Mouse (Mus musculus) forebrain, embryonic 16.5 days (tissue): Measurements from ENCODE around the gene Mrrf. TPM values are rescaled to one million over a fixed set of nuclear protein-coding genes. Genes with fewer than 3 reads are reported as not detected.

Experiments used
- ATAC-seq: fragments of 200-750 bp; cut with Nextera tagmentation; 2 replicates; pipeline ENCODE4 v1.8.0; 2017; ENCODE audit warnings: mild to moderate bottlenecking, moderate library complexity
- H3K27ac ChIP-seq: fragments of 300-500 bp; sonication (generic); 2 replicates; pipeline ENCODE4 v1.5.1; 2014; ENCODE audit warnings: low read length, control low read depth
- H3K27me3 ChIP-seq: fragments of 300-500 bp; sonication (generic); replicated peaks from 2 replicates; pipeline ENCODE4 v1.6.1; 2014; ENCODE audit warnings: low read length; ENCODE audit not compliant: control insufficient read depth, insufficient read depth
- H3K36me3 ChIP-seq: fragments of 300-500 bp; sonication (generic); 2 replicates; pipeline ENCODE4 v1.6.1; 2014; ENCODE audit not compliant: control insufficient read depth, insufficient read depth
- H3K4me1 ChIP-seq: fragments of 300-500 bp; sonication (generic); replicated peaks from 2 replicates; pipeline ENCODE4 v1.6.1; 2014; ENCODE audit warnings: low read length; ENCODE audit not compliant: control insufficient read depth, insufficient read depth
- H3K4me2 ChIP-seq: fragments of 300-500 bp; sonication (generic); 2 replicates; pipeline ENCODE4 v1.6.1; 2014; ENCODE audit warnings: mild to moderate bottlenecking, low read length, control low read depth
- H3K4me3 ChIP-seq: fragments of 300-500 bp; sonication (generic); replicated peaks from 2 replicates; pipeline ENCODE4 v1.5.1; 2014; ENCODE audit warnings: mild to moderate bottlenecking, low read length, control low read depth
- H3K9ac ChIP-seq: fragments of 300-500 bp; sonication (generic); replicated peaks from 2 replicates; pipeline ENCODE4 v1.6.1; 2014; ENCODE audit warnings: low read depth, low read length, control low read depth
- H3K9me3 ChIP-seq: fragments of 300-500 bp; sonication (generic); 2 replicates; pipeline ENCODE4 v1.6.1; 2016; ENCODE audit warnings: low read length; ENCODE audit not compliant: control insufficient read depth
- WGBS: fragments of 180-500 bp; shearing (Covaris S2); extraction: QIAGEN DNeasy Blood & Tissue Kit; methylation state at CpG from one replicate; pipeline ENCODE4 v1.1.7; 2014; 5-methylcytosine and 5-hydroxymethylcytosine counted together
- polyA plus RNA-seq: library from polyadenylated mRNA; unstranded; fragments of >200 nt; fragmentation: Nextera tagmentation; extraction: Ambion mirVana; gene quantifications from 2 replicates; pipeline ENCODE4 v1.2.1, GENCODE M21; 2015

Gene Mrrf
- polyA plus RNA-seq, 1 experiment from 2014 or later: 26.4 TPM

- no peaks in the 10 kb centered on the region for H3K9me3 ChIP-seq
- ATAC-seq: no peak
- 6% methylated on average over 6 of the region's 6 CpGs for WGBS
- H3K4me2 ChIP-seq: peak overlapping the region; percentile 57
- H3K27ac ChIP-seq: no peak overlapping the region
- peaks cover 72% of the 10 kb centered on the region for H3K27me3 ChIP-seq
- H3K36me3 ChIP-seq: no peaks in the 10 kb centered on the region
- H3K4me3 ChIP-seq: peak overlapping the region; percentile 7
- no peak overlapping the region for H3K9ac ChIP-seq
- peaks cover 27% of the 10 kb centered on the region for H3K4me1 ChIP-seq
Measured at GRCm38 (mm10) chr2:36099739-36100138, 36.5 kb upstream of the Mrrf start.

DNA sequence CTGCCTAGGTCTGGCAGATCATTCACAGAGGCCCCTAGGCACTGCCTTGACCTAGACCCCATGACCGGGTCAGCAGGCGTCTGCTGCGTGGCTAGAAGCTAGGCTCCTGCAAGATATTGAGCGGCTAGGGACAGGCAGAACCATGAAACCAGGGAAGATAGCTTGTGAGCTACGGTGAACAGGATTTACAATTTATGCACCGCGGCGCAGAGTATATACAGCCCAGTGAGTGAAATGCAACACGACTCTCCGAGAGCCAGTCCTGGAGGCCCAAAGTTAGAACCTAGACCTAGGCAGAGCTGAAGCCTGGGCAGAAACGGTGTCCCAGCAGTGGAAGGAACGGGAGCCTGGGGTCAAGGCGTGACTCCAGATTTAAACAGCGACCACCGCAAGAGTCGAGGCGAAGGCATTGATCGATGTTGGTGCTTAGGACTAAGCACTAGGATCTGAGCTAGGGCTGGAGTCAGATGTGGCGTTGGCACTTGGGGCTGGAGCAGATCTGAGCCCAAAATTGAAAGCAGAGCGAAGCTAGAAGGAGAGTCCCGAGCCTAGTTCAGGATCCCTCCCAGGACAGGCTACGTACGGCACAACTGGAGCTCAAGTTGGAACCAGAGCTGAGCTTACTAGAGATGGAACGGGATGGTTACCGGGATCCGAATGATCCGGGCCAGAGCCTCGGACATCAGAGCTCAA, 34.2 kb upstream of the Mrrf start:
- peak overlapping the region; percentile 57 for H3K4me2 ChIP-seq
- H3K9ac ChIP-seq: peak overlapping the region; percentile 44
- H3K4me1 ChIP-seq: peaks cover 34% of the 10 kb centered on the region
- ATAC-seq: no peak
- 3% methylated on average over 28 of the region's 28 CpGs for WGBS
- H3K36me3 ChIP-seq: no peaks in the 10 kb centered on the region
- H3K4me3 ChIP-seq: peak overlapping the region; percentile 44
- H3K27ac ChIP-seq: peak overlapping the region; percentile 87
- H3K27me3 ChIP-seq: peaks cover 69% of the 10 kb centered on the region
- no peaks in the 10 kb centered on the region for H3K9me3 ChIP-seq

GRCm38 (mm10) chr2:36102559-36102946, 33.6 kb upstream of the Mrrf start:
- Histone ChIP-seq H3K4me2 (peak overlapping the region; percentile 57), H3K36me3 (no peaks in the 10 kb centered on the region), H3K4me1 (peaks cover 34% of the 10 kb centered on the region), H3K9me3 (no peaks in the 10 kb centered on the region), H3K4me3 (peak overlapping the region; percentile 44), H3K27ac (peak overlapping the region; percentile 87), H3K9ac (peak overlapping the region; percentile 44), H3K27me3 (peaks cover 69% of the 10 kb centered on the region)
- ATAC-seq: no peak
- WGBS: 1% methylated on average over 21 of the region's 21 CpGs

GRCm38 (mm10) chr2:36103069-36103554, 33.1 kb upstream of the Mrrf start:
- H3K4me2 ChIP-seq: peak overlapping the region; percentile 57
- peaks cover 67% of the 10 kb centered on the region for H3K27me3 ChIP-seq
- H3K9ac ChIP-seq: peak overlapping the region; percentile 44
- H3K4me1 ChIP-seq: peaks cover 34% of the 10 kb centered on the region
- peak overlapping the region; percentile 44 for H3K4me3 ChIP-seq
- no peaks in the 10 kb centered on the region for H3K9me3 ChIP-seq
- WGBS: 2% methylated on average over 21 of the region's 21 CpGs
- H3K36me3 ChIP-seq: no peaks in the 10 kb centered on the region
- H3K27ac ChIP-seq: peak overlapping the region; percentile 87
- ATAC-seq: no peak

- ATAC-seq: peak; percentile 22; the same call in 1 of the 2 replicates
- Histone ChIP-seq H3K9ac (peak overlapping the region; percentile 44), H3K27me3 (peaks cover 64% of the 10 kb centered on the region), H3K9me3 (no peaks in the 10 kb centered on the region), H3K27ac (peak overlapping the region; percentile 87), H3K4me1 (peaks cover 34% of the 10 kb centered on the region), H3K4me3 (peak overlapping the region; percentile 44), H3K4me2 (peak overlapping the region; percentile 57), H3K36me3 (no peaks in the 10 kb centered on the region)
- WGBS: under 1% methylated on average over 38 of the region's 38 CpGs
Measured at GRCm38 (mm10) chr2:36103555-36104367, 32.4 kb upstream of the Mrrf start.

DNA sequence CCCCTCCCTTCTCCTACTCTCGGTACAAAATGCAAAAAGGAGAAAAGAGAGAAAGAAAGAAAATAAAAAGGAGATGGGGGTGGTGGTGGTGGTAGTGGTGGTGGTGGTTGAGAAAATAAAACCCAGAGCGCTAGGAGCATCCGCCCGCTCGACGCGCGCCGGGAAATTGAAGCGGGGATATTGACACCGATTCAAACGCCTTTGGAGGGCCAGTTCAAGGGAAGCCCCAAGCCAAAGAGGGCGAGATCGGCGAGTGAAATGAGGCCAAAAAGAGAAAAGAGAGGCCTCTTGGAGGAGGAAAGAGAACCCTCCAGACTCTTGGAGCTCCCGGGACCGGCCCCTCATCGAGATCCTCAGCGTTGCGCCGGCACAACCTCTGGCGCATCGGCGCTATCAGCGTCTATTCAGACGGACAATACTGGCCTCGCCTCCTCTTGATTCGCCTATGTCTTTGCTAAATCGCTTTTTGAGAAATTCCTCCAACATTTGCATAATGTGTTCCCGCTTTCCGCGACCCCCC, 31.7 kb upstream of the Mrrf start:
- Histone ChIP-seq H3K27me3 (peaks cover 60% of the 10 kb centered on the region), H3K9ac (peak overlapping the region; percentile 51), H3K9me3 (no peaks in the 10 kb centered on the region), H3K4me1 (peaks cover 34% of the 10 kb centered on the region), H3K27ac (peak overlapping the region; percentile 87), H3K4me3 (peak overlapping the region; percentile 44), H3K4me2 (peak overlapping the region; percentile 57), H3K36me3 (no peaks in the 10 kb centered on the region)
- 0% methylated on average over 32 of the region's 32 CpGs for WGBS
- peak; percentile 33 for ATAC-seq

GRCm38 (mm10) chr2:36104956-36105741, 31.0 kb upstream of the Mrrf start, which contains the start of gene Lhx6:
Gene Lhx6 (minus strand): TSS chr2:36105408.
- Histone ChIP-seq H3K27me3 (peaks cover 57% of the 10 kb centered on the region), H3K27ac (peak within 1 kb of the TSS; percentile 87), H3K9ac (peak within 1 kb of the TSS; percentile 51), H3K4me3 (peak within 1 kb of the TSS; percentile 44), H3K4me1 (peaks cover 34% of the 10 kb centered on the region), H3K36me3 (no peaks in the 10 kb centered on the region), H3K9me3 (no peaks in the 10 kb centered on the region), H3K4me2 (peak within 1 kb of the TSS; percentile 57)
- peak; percentile 37 for ATAC-seq
- WGBS: under 1% methylated on average over 55 of the region's 58 CpGs

GRCm38 (mm10) chr2:36108615-36109014, 27.6 kb upstream of the Mrrf start:
- ATAC-seq: no peak

More at GRCm38 (mm10) chr2:36108615-36109014, 27.6 kb upstream of the Mrrf start:
- Histone ChIP-seq H3K4me3 (no peak overlapping the region), H3K9me3 (no peaks in the 10 kb centered on the region), H3K4me2 (no peak overlapping the region), H3K36me3 (no peaks in the 10 kb centered on the region), H3K27ac (no peak overlapping the region), H3K27me3 (peaks cover 44% of the 10 kb centered on the region), H3K9ac (no peak overlapping the region), H3K4me1 (peaks cover 18% of the 10 kb centered on the region)
- WGBS: 5% methylated on average over 7 of the region's 7 CpGs
